Mouse (Mus musculus) neural tube, embryonic 10.5 days (tissue): ENCODE results near the gene Col18a1.

ENCODE experiments used
- DNase-seq: peaks from one replicate; pipeline ENCODE4 v3.0.0-alpha.2; 2017; ENCODE audit warnings: low spot score; ENCODE audit errors: extremely low spot score

The Col18a1 gene

DNA sequence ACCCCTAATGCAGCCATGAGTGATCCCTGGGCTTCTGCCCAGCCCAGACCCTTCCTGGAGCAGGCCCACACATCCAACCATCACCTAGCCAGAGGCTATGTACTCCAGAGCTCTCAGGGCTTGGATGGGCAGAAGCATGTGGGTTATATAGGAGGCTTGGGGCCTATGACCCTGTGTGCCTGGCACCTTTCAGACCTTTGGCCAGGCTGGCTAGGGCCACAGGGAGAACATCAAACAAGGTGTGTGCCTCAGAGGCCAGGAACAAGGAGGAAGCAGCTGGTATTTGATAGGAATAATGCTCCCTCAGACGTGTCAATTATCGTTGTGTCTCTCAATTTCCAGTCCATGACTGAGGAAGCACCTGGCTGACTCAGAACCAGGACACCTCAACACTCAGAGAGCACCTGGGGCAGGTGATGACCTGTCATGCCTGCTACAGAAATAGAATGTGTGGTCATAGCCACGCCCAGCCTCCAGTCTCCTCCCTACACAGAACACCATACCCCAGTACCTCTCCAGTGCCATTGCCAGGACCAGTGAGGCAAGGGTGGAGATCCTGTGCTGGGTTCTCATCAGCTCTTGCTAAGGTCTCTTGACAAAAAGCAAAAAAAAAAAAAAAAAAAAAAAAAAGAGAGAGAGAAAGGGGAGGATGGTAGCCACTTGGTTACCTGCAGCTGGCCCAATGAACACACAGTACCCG, 54.6 kb downstream of the Col18a1 start:
- DNase-seq: no peak

DNA sequence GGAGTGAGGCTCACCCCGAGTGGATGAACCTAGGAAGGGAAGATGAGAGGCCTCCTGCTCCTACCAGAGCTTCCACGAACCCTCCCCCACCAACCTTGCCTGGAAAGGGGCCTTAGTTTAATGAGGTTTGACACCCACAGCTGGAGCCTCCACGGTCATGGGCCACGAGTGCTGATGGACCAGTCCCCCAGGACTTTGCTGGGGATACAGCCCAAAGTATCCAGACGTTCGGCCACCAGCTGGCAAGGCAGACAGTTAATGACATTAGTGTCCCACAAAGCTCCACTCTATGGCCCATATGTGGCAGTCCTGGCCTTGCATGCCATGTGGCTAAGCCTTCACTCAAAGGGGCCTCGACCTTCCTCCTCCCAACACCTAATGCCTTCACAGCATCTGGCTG, 55.5 kb downstream of the Col18a1 start:
- no peak for DNase-seq

DNA sequence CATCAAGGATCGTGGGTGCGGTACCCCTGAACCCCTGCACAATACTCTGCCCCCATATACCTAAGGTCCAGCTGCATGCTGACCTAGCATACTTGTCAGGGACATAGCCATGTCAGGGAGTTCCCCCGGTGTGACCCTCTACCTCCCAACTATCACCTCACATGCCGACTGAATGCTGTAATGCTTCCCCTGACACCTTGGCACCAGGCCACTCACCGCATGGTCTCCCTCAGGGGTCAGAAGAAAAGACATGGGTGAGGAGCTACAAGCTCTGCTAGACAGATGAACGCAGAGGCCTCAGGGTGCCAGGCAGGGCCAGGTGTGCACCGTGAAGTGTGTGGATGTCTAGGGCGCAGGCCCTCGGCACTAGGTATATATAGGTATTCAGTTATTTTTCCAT, 56.3 kb downstream of the Col18a1 start:
- DNase-seq: no peak

DNA sequence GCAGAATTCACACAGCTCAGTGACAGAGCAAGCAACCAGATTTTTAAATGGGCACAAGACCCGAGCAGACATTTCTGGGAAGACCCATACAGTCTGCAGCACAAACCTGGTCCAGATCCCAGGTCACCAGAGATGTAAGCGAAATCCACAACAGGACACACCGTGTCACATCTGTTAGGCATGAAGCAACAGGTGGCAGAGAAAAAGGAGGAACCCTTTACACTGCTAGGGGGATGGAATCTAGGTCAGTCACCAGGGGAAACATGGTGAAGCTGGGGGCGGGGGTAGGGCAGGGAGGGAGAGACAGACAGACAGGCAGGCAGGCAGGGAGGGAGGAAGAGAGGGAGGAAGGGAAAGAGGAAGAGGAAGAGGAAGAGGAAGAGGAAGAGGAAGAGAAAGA, 58.2 kb downstream of the Col18a1 start:
- no peak for DNase-seq

DNA sequence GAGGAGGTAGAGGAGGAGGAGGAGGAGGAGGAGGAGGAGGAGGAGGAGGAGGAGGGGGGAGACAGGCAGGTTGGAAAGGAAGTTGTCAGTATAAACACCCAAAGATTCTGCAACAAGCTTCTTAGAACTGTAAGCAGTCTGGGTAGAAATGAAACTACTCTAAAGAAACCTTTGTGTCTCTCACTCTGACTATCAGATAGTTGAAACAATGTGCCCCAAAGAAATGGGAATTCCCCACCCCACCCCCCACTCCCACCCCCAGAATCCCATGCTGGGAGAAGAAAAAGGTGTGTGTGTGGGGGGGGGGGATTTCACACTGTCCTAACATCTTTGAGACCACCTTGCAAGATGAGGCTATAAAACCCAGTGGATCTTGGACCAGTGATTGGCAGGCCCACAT, 62.0 kb downstream of the Col18a1 start:
- no peak for DNase-seq

DNA sequence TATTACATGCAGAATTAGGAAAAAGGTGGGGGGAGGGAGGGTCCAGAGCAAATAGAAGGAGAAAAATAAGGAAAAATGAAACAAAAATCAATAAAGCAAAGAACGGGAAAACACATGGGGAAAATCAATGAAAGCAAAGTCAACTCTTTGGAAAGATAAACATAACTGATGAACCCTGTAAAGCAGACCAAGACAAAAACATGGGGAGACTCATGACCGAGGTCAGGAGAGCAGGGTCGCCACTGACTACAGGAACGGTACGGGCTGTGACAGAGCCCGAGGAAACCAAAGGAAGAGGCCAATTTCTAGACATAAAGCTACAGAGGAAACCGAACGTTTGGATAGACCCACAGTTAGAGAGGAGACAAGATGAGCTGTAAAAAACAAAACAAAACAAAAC, 62.7 kb downstream of the Col18a1 start:
- DNase-seq: no peak

DNA sequence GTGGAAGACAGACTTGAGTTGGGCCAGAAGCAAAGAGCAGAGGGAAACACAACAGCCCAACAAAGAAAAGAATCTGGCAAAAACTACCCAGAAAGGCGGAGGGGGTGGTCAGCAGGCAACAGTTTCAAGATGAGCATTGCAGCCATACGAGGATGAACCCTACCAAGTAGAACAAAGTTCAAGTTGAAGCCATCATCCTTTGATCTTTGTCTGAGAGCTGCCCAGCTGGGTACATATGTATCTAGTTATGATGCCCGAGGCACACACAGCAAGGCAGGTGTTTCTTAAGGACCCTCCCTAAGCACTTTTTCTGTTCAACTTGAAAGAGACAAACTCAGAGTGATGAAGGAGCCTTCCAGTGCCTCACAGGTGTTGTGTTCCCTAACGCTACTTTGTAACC, 66.6 kb downstream of the Col18a1 start:
- no peak for DNase-seq

DNA sequence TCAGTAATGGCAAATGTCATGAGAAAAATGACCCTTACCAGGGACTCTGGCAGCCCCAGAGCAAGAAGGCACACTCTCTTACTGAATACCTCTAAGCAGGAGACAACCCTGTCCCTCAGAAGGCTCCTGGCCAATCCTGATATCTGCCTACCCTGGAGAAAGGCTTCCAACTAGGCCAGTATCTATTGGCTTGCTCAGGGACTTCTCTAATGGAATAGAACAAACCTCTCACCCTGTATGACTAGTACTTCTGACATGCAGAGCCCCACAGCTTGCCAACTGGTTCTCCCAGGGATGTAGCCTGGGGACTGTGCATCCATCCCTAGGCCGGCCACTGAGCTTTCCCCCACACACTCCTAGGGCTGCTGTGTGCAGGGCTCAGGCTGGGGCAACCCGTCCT, 67.7 kb downstream of the Col18a1 start:
- DNase-seq: no peak

DNA sequence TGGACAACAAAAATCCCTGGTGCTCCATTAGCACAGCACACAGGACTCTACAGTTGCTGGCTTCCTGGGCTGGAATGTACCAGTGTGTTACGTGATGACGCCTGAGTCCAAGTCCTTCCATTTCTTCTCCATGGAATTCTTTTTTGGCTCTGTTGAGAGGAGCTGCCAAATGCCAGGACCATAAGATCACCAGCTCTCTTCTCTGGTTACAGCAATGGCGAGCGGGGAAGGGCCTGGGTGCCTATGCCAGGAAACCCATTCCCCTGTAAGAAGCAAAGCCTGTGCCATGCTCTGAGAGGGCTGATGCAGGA, 68.5 kb downstream of the Col18a1 start:
- no peak for DNase-seq

DNA sequence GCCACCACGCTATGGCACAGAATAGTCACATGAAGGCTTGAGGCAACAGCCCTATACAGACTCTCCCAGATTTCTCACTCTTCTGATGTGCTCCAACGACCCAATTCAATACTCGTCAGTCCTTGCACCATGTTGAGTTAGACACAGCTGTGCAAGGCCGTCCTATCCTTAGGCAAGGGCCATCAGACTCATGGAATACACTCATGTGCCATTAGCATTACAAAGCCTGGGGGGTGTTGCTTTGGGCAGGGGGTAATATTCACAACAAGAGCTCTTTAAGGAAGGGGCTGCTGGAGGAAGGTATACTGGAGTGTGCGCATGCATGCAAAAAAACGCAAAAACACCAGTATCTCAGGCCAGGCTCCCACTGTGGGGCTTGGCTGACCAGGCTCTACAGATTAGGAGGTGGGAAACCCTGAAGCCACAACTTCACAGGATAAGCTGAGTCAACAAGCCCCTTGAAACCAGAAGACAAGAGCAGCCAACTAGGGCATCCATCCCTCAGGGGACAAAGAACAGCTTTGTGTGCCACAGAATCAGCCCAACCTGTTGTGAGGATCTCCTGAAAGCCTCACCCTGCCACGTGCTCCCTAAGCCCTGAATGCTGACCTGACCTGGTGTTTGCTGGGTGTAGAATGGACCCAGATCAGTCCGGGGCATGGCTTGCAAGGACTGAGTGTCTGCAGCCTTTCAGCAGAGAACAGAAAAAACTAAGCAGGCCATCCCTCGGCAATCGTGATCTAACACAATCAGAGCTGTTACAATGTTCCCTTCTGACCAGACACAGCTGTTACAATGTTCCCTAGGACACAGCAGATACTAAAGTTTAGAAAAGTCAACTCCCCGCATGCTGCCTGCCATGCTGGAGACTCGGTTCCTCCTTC, 69.1 kb downstream of the Col18a1 start:
- no peak for DNase-seq

DNA sequence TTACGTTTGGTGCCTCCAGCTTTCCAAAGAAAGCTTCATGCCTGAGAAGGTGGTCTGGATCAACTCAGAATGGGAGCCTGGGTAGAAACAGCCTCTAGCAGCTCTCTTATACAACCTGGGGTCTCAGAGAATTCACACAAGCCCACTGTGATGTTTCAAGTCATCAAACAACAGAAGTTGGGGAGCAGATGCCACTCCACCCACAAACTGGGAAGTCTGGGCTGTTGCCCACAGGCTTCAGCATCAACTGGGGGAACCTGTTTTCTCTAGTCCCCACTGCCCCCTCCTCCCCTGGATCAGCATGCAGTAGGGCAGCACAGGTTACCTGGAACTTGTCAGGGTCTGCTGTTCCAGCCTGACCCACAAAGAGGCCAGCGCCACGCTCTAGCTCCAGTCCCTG, 70.7 kb downstream of the Col18a1 start:
- no peak for DNase-seq

DNA sequence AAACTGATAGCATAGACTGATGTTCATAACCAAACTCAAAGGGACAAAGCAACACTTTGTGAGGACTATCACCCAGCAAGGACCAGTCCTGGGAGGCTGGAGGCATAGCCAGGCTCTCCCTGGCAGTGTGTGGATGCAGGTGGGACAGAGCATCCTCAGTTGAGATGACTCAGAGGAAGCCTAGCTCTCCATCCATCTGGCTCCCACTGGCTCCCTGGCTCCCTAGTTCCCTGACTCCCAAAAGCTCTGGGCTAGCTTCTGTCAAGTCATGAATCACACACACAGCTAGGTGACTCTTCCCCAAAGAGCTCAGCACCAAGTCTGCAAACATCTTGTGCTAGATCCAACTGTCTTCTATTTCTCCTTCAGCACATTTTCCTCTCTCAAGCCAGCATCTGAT, 72.5 kb downstream of the Col18a1 start:
- no peak for DNase-seq

DNA sequence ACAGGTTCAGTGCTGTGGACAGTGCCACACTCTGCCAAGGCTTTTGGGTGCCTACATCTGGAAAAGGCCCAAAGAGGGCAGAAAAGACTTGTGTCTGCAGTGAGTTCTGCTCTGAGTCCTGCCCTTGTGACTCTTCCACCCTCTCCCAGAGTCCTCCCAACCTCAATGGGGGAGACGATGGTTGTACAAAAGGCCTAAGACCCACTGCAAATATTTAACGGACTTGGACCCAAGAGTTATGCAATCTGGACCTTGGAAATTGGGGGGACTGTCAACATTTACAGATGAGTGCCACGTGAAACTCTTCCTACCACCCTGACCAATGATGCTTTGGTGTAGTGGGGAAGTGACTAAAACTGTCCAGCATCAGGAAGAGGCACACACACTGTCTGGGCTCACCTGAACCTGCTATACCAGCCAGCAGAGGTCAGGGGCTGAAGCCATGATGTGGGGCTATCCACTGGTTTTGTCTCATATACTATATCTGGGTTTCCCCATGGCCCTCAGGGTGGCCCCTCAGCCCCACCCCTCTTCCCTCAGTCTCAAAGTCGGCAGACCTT, 74.7 kb downstream of the Col18a1 start:
- DNase-seq: no peak

DNA sequence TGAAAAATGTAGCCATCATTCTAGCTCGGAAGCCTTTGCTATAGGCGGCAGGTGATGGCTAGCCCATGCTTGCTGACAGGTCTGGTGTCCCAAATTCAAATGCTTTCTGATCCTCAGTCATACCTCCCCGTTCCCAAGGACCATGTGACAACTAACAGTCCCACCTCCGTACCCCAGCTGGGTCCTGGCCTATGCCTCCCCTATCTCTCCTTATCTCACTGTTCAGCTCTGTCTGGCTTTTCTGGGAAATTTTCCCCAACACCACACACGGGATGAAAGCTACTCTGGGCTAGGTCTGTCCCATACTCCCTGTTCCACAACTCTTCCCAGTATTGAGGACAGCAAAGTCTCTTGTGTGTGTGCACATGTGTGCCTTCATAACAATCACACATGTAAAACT, 76.3 kb downstream of the Col18a1 start:
- no peak for DNase-seq

DNA sequence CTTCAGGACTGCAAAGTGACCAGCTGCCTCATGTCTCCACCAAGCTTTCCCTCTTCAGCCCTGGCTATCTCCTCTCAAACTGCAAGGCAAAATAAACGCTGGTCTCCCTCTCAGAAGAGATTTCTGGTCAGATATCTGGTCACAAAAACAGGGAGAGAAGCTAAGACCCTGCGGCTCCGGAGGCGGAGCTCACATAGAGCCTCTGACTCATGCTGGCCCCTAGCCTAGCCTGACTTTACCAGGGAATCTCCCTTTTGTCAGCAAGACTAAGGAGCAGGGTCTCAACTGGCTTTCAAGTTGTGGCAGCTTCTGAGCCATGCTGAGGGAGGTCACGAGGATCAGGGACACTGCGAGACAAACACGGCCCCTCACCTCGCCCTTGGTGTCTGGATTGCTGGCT, 77.0 kb downstream of the Col18a1 start:
- no peak for DNase-seq

DNA sequence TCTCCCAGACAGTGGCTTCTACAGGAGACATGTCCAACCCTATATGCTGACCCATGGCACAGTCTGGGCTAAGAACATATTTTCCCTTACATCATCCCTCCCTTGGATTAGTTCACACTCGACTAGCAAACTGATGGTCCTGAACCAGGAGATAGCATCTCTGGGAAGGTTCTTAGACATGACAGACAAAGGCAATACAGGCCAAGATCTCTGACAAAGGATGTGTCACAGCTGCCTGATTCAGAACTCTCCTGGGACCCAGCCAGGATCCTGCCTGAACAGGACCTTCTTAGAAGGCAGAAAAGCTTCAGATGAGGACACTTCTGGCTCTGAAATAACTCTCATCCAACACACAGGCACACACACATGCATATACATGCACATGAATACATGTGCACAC, 81.8 kb downstream of the Col18a1 start:
- DNase-seq: no peak

DNA sequence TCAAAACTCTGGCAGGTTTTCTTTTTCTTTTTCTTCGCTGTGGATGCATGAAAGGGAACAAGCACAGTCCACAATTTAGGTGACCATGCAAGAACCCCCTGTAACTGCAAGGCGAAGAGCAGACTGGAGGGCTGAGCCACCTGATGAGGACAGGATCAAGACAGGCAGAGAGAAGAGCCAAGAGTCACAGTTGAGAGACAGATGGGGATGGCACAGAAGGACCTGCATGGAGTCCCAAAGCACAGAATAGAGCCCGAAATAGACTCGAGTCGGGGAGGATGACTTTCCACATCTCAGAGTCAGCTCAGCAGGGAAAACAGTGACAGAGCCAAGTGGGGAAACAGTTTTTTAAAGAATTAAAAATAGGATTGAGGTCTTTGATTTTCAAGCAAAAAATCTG, 83.4 kb downstream of the Col18a1 start:
- DNase-seq: no peak

DNA sequence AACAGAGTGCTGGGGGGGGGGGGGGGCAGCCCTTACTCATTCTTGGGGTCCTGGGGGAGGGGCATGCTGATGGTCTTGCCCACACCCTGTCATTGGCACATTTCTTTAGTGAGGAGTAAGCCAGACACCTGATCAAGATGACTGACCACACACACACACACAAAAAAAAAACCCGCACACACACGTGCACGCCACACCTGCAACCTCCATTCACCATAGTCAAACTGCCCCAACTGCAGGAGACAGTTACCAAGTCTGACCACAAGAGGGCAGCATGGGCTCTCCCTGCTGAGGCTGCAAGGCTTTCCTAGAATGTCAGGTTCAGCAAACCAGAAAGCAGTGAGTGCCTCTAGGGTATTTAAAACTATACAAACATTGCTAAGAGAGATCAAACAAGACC, 83.9 kb downstream of the Col18a1 start:
- peak; percentile 79 for DNase-seq

DNA sequence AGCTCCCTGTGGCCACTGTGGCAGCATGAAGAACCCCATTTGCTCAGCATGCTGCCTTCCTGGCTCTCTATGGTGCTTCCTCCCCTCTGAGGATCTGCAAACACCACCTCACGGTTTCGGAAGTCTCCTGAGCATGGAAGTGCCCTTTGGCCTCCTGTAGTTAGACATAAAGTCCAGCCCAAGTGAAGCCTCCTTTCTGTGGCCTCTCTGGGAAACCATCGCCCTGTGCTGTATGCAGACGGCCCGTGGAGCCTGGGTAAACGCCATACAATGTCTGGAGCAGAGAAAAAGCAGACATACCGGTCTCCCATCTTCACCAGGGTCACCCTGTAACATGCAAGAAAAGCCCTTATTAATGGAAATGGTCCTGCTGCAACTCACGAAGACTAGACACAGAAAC, 87.4 kb downstream of the Col18a1 start:
- no peak for DNase-seq

DNA sequence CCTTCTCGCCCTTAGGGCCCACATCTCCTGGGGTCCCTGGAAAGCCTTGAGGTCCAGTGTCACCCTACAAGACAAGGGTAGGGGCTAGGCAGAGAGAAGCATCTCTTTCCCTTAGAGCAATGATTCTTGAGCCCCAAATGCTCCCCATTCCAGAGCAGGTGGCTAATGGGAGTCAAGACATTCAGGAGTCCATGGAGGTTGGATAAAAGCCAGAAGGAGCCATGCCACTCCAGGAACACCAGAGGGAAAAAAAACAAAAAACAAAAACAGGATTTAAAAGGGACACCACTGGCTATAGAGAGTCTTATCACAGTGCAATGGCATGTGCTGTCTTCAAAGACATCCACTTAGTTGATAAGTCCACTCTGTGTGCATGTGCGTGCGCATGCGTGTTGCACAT, 87.9 kb downstream of the Col18a1 start:
- DNase-seq: no peak

DNA sequence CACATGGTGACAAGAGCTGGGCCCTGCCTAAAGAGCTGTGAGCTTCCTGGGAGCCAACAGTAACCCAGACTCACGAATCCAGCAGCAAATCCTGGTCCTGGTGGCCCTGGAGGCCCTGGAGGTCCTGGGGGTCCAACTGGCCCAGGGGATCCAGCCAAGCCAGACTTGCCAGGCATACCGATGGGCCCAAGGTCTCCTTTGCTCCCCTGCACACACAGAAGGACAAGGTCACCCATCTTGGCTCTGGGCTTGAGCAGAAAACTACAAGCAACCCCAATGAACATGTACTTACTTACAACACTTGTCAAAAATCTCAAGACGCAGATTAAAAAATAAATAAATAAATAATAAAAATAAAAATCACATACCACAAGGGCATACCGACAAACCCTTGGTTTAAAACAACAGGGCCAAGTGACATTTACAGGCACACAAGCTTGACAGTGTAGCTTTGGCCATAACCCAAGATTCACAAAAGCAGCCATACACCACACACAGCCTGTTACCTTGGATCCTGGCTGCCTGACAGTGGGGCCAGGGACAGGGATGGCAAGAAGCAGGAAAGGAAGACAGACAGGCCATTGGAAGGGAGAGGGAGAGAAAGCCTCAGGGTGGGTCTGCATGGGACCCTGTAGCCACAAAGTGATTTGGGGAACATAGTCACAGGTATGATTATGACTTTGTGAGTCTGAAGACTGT, 91.9 kb downstream of the Col18a1 start:
- DNase-seq: no peak

DNA sequence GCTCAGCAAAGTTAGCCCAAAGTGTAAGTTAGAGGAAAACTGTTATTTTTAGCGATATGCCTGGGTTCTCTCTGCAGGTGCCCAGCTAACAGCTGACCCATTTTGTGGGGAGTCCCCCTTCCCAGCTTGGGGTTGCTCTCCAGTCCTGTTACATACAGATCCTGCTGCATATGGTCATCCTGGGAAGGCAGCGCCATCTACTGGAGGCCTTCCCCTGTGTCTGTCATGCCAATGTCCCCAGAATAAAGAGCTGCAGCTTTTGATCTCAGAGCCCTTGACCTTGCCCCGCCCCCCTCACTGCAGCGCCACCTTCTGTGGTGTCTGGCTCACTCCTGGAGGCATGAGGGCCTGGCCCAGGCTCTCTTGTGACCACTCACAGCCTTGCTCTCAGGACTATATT, 96.3 kb downstream of the Col18a1 start:
- DNase-seq: peak; percentile 68
